Mouse (Mus musculus): ENCODE results near the gene Tmem156. TPM values are rescaled to one million over a fixed set of nuclear protein-coding genes. Genes with fewer than 3 reads are reported as not detected.
A peak's percentile ranks its signal among the peaks of the same experiment; 100 is the strongest.
"Not testable (repeated sequence)": the region's sequence is repeated elsewhere in the genome, so short reads cannot be mapped to it uniquely, and the experiment has no call there.

Gene Tmem156
- total and polyA plus RNA-seq, 3 experiments = 7.3 to 16.6 (median 15.8) TPM

- no peak overlapping the region for H3K9ac ChIP-seq (ENCODE audit: insufficient read depth, low read depth)
- dilution Hi-C loops (cut with MboI; ENCODE audit: extremely low pct_ligation_motif_present, extremely low pct_unique_long_range_greater_than_20kb, low sequenced_read_pairs) = no loop called here
- no peaks in the 10 kb centered on the region for H3K27me3 ChIP-seq (replicated peaks)
- H3K4me3 ChIP-seq (replicated peaks in 1 of 3; ENCODE audit: low read depth in 2 of 3, low read length in 2 of 3, poor library complexity in 1 of 3) = no peak overlapping the region
- TF ChIP-seq E2F4 (IDR thresholded peaks at IDR 0.05; ENCODE audit: insufficient replicate concordance, low read depth, low read length) = no peak
- no peak for TF ChIP-seq IRF4 (IDR thresholded peaks at IDR 0.05; ENCODE audit: low read depth, low read length)
- no peak for TF ChIP-seq PAX5 (IDR thresholded peaks at IDR 0.05; ENCODE audit: low read length)
- TF ChIP-seq NRF1 (IDR thresholded peaks at IDR 0.05; ENCODE audit: low read depth, low read length) = no peak
- no peak for TF ChIP-seq SMC3 (IDR thresholded peaks at IDR 0.05; ENCODE audit: low read depth, low read length)
- TF ChIP-seq JUND (conservative IDR thresholded peaks at IDR 0.05; ENCODE audit: low read depth, low read length) = no peak
- no peak for TF ChIP-seq ZKSCAN1 (IDR thresholded peaks at IDR 0.05; ENCODE audit: borderline replicate concordance, low read depth, low read length)
- no peak for TF ChIP-seq SIN3A (IDR thresholded peaks at IDR 0.05; ENCODE audit: low read length)
- no peak for TF ChIP-seq TCF12 (IDR thresholded peaks at IDR 0.05; ENCODE audit: low read depth, low read length)
- TF ChIP-seq NELFE (IDR thresholded peaks at IDR 0.05; ENCODE audit: low read depth, low read length) = no peak
- peaks cover 0 to 15% of the 10 kb centered on the region in 2 experiments; a peak in 2 of 4 replicates for H3K4me1 ChIP-seq (ENCODE audit: control insufficient read depth in 1 of 2, insufficient read depth in 2 of 2)
- H3K9me3 ChIP-seq (replicated peaks; ENCODE audit: low read length) = no peaks in the 10 kb centered on the region
- no peak overlapping the region for H3K4me2 ChIP-seq (ENCODE audit: insufficient read depth, low read depth, poor library complexity, severe bottlenecking)
- in situ Hi-C loops (cut with MboI; ENCODE audit: low pct_ligation_motif_present, low pct_unique_long_range_greater_than_20kb, low sequenced_read_pairs) = no loop called here
- DNase-seq (ENCODE audit: extremely low read depth) = no peak
- H3K36me3 ChIP-seq (replicated peaks in 1 of 2; ENCODE audit: control insufficient read depth in 1 of 2, insufficient read depth in 1 of 2, low read length in 1 of 2) = peaks cover 8 to 34% of the 10 kb centered on the region in 2 experiments
- H3K79me2 ChIP-seq (replicated peaks; ENCODE audit: control insufficient read depth, extremely low read depth, insufficient read depth, poor library complexity, severe bottlenecking) = peaks cover 3% of the 10 kb centered on the region; the same call in 1 of the 2 replicates
- H3K27ac ChIP-seq (ENCODE audit: insufficient read depth, low read depth) = no peak overlapping the region
These were observed 21.4 kb upstream of the Tmem156 start for GRCm38 (mm10) chr5:65113323-65113722.

GRCm38 (mm10) chr5:65112225-65112624 lies 20.3 kb upstream of the Tmem156 start:
- H3K9me3 ChIP-seq (replicated peaks; ENCODE audit: low read length); DNase-seq (ENCODE audit: extremely low read depth); H3K27ac ChIP-seq (ENCODE audit: insufficient read depth, low read depth); H3K9ac ChIP-seq (ENCODE audit: insufficient read depth, low read depth); H3K4me3 ChIP-seq (replicated peaks in 1 of 3; ENCODE audit: low read depth in 2 of 3, low read length in 2 of 3, poor library complexity in 1 of 3); H3K27me3 ChIP-seq (replicated peaks); in situ Hi-C loops (cut with MboI; ENCODE audit: low pct_ligation_motif_present, low pct_unique_long_range_greater_than_20kb, low sequenced_read_pairs); H3K79me2 ChIP-seq (replicated peaks; ENCODE audit: control insufficient read depth, extremely low read depth, insufficient read depth, poor library complexity, severe bottlenecking); dilution Hi-C loops (cut with MboI; ENCODE audit: extremely low pct_ligation_motif_present, extremely low pct_unique_long_range_greater_than_20kb, low sequenced_read_pairs); H3K4me2 ChIP-seq (ENCODE audit: insufficient read depth, low read depth, poor library complexity, severe bottlenecking): not testable (repeated sequence)
- peaks cover 0 to 15% of the 10 kb centered on the region in 2 experiments; a peak in 2 of 4 replicates for H3K4me1 ChIP-seq (ENCODE audit: control insufficient read depth in 1 of 2, insufficient read depth in 2 of 2)
- peaks cover 8 to 28% of the 10 kb centered on the region in 2 experiments for H3K36me3 ChIP-seq (replicated peaks in 1 of 2; ENCODE audit: control insufficient read depth in 1 of 2, insufficient read depth in 1 of 2, low read length in 1 of 2)

- peaks cover 3% of the 10 kb centered on the region; the same call in 1 of the 2 replicates for H3K79me2 ChIP-seq (replicated peaks; ENCODE audit: control insufficient read depth, extremely low read depth, insufficient read depth, poor library complexity, severe bottlenecking)
- H3K9ac ChIP-seq (ENCODE audit: insufficient read depth, low read depth) = peak overlapping the region; percentile 95
- no peaks in the 10 kb centered on the region for H3K27me3 ChIP-seq (replicated peaks)
- peaks cover 0 to 4% of the 10 kb centered on the region in 2 experiments for H3K36me3 ChIP-seq (replicated peaks in 1 of 2; ENCODE audit: control insufficient read depth in 1 of 2, insufficient read depth in 1 of 2, low read length in 1 of 2)
- H3K4me1 ChIP-seq (ENCODE audit: control insufficient read depth in 1 of 2, insufficient read depth in 2 of 2) = peaks cover 6 to 32% of the 10 kb centered on the region in 2 experiments
- in situ Hi-C loops (cut with MboI; ENCODE audit: low pct_ligation_motif_present, low pct_unique_long_range_greater_than_20kb, low sequenced_read_pairs) = no loop called here
- peak overlapping the region; percentile 64 to 96 (median 82) for H3K4me3 ChIP-seq (replicated peaks in 1 of 3; ENCODE audit: low read depth in 2 of 3, low read length in 2 of 3, poor library complexity in 1 of 3)
- peak overlapping the region; percentile 74 for H3K4me2 ChIP-seq (ENCODE audit: insufficient read depth, low read depth, poor library complexity, severe bottlenecking)
- dilution Hi-C loops (cut with MboI; ENCODE audit: extremely low pct_ligation_motif_present, extremely low pct_unique_long_range_greater_than_20kb, low sequenced_read_pairs) = no loop called here
- DNase-seq (ENCODE audit: extremely low read depth) = peak; percentile 52
- H3K9me3 ChIP-seq (replicated peaks; ENCODE audit: low read length) = no peaks in the 10 kb centered on the region
- H3K27ac ChIP-seq (ENCODE audit: insufficient read depth, low read depth) = no peak overlapping the region
- TF ChIP-seq MEF2A (IDR thresholded peaks at IDR 0.05; ENCODE audit: borderline replicate concordance, low read depth, low read length) = no peak
- 0 out of 2 replicates have a peak, but pooled peaks have one; percentile 28 for TF ChIP-seq MYC (IDR thresholded peaks at IDR 0.05; ENCODE audit: low read depth, low read length)
- no peak for TF ChIP-seq ZC3H11A (IDR thresholded peaks at IDR 0.05; ENCODE audit: low read depth, low read length)
- no peak for TF ChIP-seq JUN (IDR thresholded peaks at IDR 0.05; ENCODE audit: insufficient read depth, low read depth, low read length)
- no peak for TF ChIP-seq UBTF (IDR thresholded peaks at IDR 0.05; ENCODE audit: low read depth, low read length)
- no peak for TF ChIP-seq NRF1 (IDR thresholded peaks at IDR 0.05; ENCODE audit: low read depth, low read length)
- TF ChIP-seq MAFK (IDR thresholded peaks at IDR 0.05; ENCODE audit: insufficient replicate concordance, low read length) = no peak
- TF ChIP-seq USF2 (conservative IDR thresholded peaks at IDR 0.05; ENCODE audit: low read depth, low read length) = no peak
- TF ChIP-seq IRF4 (IDR thresholded peaks at IDR 0.05; ENCODE audit: low read depth, low read length) = peak; percentile 59; the same call in 1 of the 2 replicates
- 0 out of 2 replicates have a peak, but pooled peaks have one; percentile 21 for TF ChIP-seq BHLHE40 (IDR thresholded peaks at IDR 0.05; ENCODE audit: low read depth, low read length)
- TF ChIP-seq NELFE (IDR thresholded peaks at IDR 0.05; ENCODE audit: low read depth, low read length) = no peak
- TF ChIP-seq CTCF (conservative IDR thresholded peaks at IDR 0.05 in 1 of 2, IDR thresholded peaks at IDR 0.05 in 1 of 2; ENCODE audit: low read depth in 2 of 2, low read length in 2 of 2) = no peak
- TF ChIP-seq CHD1 (IDR thresholded peaks at IDR 0.05; ENCODE audit: low read depth, low read length) = 0 out of 2 replicates have a peak, but pooled peaks have one; percentile 55
- peak; percentile 49; the same call in 1 of the 2 replicates for TF ChIP-seq JUND (conservative IDR thresholded peaks at IDR 0.05; ENCODE audit: low read depth, low read length)
- TF ChIP-seq SIN3A (IDR thresholded peaks at IDR 0.05; ENCODE audit: low read length) = peak; percentile 43; the same call in 1 of the 2 replicates
- peak; percentile 28; the same call in 1 of the 2 replicates for TF ChIP-seq MXI1 (IDR thresholded peaks at IDR 0.05; ENCODE audit: low read depth, low read length)
- TF ChIP-seq ZKSCAN1 (IDR thresholded peaks at IDR 0.05; ENCODE audit: borderline replicate concordance, low read depth, low read length) = no peak
- TF ChIP-seq HCFC1 (IDR thresholded peaks at IDR 0.05; ENCODE audit: low read depth, low read length) = 0 out of 2 replicates have a peak, but pooled peaks have one; percentile 21
These were observed 16.0 kb upstream of the Tmem156 start for GRCm38 (mm10) chr5:65107773-65108432.

All from CH12.LX (cell line).